Mouse (Mus musculus) CH12.LX (cell line): Measurements from ENCODE around the gene Cd8b1. TPM values are rescaled to one million over a fixed set of nuclear protein-coding genes. Genes with fewer than 3 reads are reported as not detected.

Experiments
- DNase-seq: peaks from one replicate; pipeline ENCODE4 v3.0.0-alpha.2; 2013; ENCODE audit errors: extremely low read depth
- H3K27ac ChIP-seq: 2 replicates; pipeline ENCODE4 v1.5.1; 2012; ENCODE audit warnings: low read depth, mild to moderate bottlenecking, control low read depth, moderate library complexity; ENCODE audit not compliant: insufficient read depth
- H3K27me3 ChIP-seq: replicated peaks from 2 replicates; pipeline ENCODE3; 2012; ENCODE audit warnings: inconsistent platforms
- H3K36me3 ChIP-seq, 2 experiments: replicated peaks in 1 of 2; 2 replicates each; pipeline versions ENCODE3 to v1.6.1; 2012; ENCODE audit warnings: inconsistent platforms in 1 of 2, low read length in 1 of 2, mild to moderate bottlenecking in 1 of 2, mixed read lengths in 1 of 2, moderate library complexity in 1 of 2; ENCODE audit not compliant: control insufficient read depth in 1 of 2, insufficient read depth in 1 of 2
- H3K4me1 ChIP-seq, 2 experiments: 2 replicates each; pipeline ENCODE4 v1.6.1; 2012; ENCODE audit warnings: inconsistent platforms in 1 of 2, moderate library complexity in 1 of 2; ENCODE audit not compliant: insufficient read depth in 2 of 2, control insufficient read depth in 1 of 2
- H3K4me2 ChIP-seq: 2 replicates; pipeline ENCODE4 v1.6.1; 2012; ENCODE audit warnings: low read depth, mild to moderate bottlenecking, control low read depth; ENCODE audit not compliant: poor library complexity, insufficient read depth, severe bottlenecking
- H3K4me3 ChIP-seq, 3 experiments: fragments of 150-350 bp in 1 of 3; sonication (generic) in 1 of 3; replicated peaks in 1 of 3; 2 replicates each; pipeline versions ENCODE3 to v1.5.1; 2011 to 2012; ENCODE audit warnings: low read depth in 2 of 3, low read length in 2 of 3, mild to moderate bottlenecking in 2 of 3, moderate library complexity in 2 of 3, control low read depth in 1 of 3, improper control_type of control experiment in 1 of 3, inconsistent platforms in 1 of 3, mixed read lengths in 1 of 3; ENCODE audit not compliant: poor library complexity in 1 of 3
- H3K79me2 ChIP-seq: replicated peaks from 2 replicates; pipeline ENCODE4 v1.6.1; 2012; ENCODE audit warnings: mild to moderate bottlenecking, moderate library complexity; ENCODE audit not compliant: control insufficient read depth, poor library complexity, insufficient read depth, severe bottlenecking; ENCODE audit errors: extremely low read depth
- H3K9ac ChIP-seq: 2 replicates; pipeline ENCODE4 v1.6.1; 2012; ENCODE audit warnings: low read depth, mild to moderate bottlenecking, control low read depth, moderate library complexity; ENCODE audit not compliant: insufficient read depth
- H3K9me3 ChIP-seq: replicated peaks from 2 replicates; pipeline ENCODE3; 2012; ENCODE audit warnings: low read length, inconsistent platforms, mixed read lengths
- CHD2 ChIP-seq: IDR thresholded peaks from 2 replicates; pipeline ENCODE4 v1.6.1; 2011; ENCODE audit warnings: low read length, improper control_type of control experiment
- CTCF ChIP-seq, 2 experiments: IDR thresholded peaks in 1 of 2; conservative IDR thresholded peaks in 1 of 2; 2 replicates each; pipeline ENCODE4 v1.5.1; 2011 to 2012; ENCODE audit warnings: low read depth in 2 of 2, low read length in 2 of 2, improper control_type of control experiment in 1 of 2, inconsistent platforms in 1 of 2, mild to moderate bottlenecking in 1 of 2, moderate library complexity in 1 of 2
- GABPA ChIP-seq: IDR thresholded peaks from 2 replicates; pipeline ENCODE4 v1.6.1; 2012; ENCODE audit warnings: low read depth, low read length, improper control_type of control experiment, inconsistent platforms; ENCODE audit not compliant: insufficient replicate concordance
- MAFK ChIP-seq: IDR thresholded peaks from 2 replicates; pipeline ENCODE4 v1.6.1; 2011; ENCODE audit warnings: low read length, improper control_type of control experiment; ENCODE audit not compliant: insufficient replicate concordance
- NELFE ChIP-seq: IDR thresholded peaks from 2 replicates; pipeline ENCODE4 v1.6.1; 2011; ENCODE audit warnings: low read depth, low read length, improper control_type of control experiment
- RAD21 ChIP-seq: IDR thresholded peaks from 2 replicates; pipeline ENCODE4 v1.6.1; 2011; ENCODE audit warnings: low read depth, mild to moderate bottlenecking, low read length, improper control_type of control experiment, moderate library complexity
- SMC3 ChIP-seq: IDR thresholded peaks from 2 replicates; pipeline ENCODE4 v1.6.1; 2011; ENCODE audit warnings: low read depth, low read length, improper control_type of control experiment
- TBP ChIP-seq: conservative IDR thresholded peaks from 2 replicates; pipeline ENCODE4 v1.6.1; 2011; ENCODE audit warnings: low read depth, low read length, improper control_type of control experiment
- ZKSCAN1 ChIP-seq: IDR thresholded peaks from 2 replicates; pipeline ENCODE4 v1.6.1; 2012; ENCODE audit warnings: low read depth, inconsistent platforms, low read length, improper control_type of control experiment, borderline replicate concordance
- dilution Hi-C: fragments of 300-500 bp; cut with MboI; formaldehyde crosslinking; loops from 2 replicates; pipeline ENCODE4 v1.14.3; 2020; ENCODE audit warnings: low sequenced_read_pairs; ENCODE audit not compliant: extremely low pct_unique_long_range_greater_than_20kb, extremely low pct_ligation_motif_present
- in situ Hi-C: fragments of 300-500 bp; cut with MboI; formaldehyde crosslinking; loops from 3 replicates; pipeline ENCODE4 v1.14.3; 2019; ENCODE audit warnings: low sequenced_read_pairs, low pct_ligation_motif_present, low pct_unique_long_range_greater_than_20kb, mixed read lengths
- polyA plus RNA-seq: library from polyadenylated mRNA; unstranded; fragments of >175 nt; gene quantifications from 2 replicates; pipeline ENCODE4 v1.2.1, GENCODE M21; 2012; ENCODE audit warnings: low read depth; ENCODE audit not compliant: insufficient read length
- total RNA-seq, 2 experiments: library from RNA; depleted of rRNA; stranded (reverse); fragments of 300-350 nt in 1 of 2; fragments of >200 nt in 1 of 2; gene quantifications; 2 replicates each; pipeline ENCODE4 v1.2.3; 2012 to 2014

Cd8b1 gene
- total and polyA plus RNA-seq, 3 experiments = 0.25 to 0.51 (median 0.30) TPM

DNA sequence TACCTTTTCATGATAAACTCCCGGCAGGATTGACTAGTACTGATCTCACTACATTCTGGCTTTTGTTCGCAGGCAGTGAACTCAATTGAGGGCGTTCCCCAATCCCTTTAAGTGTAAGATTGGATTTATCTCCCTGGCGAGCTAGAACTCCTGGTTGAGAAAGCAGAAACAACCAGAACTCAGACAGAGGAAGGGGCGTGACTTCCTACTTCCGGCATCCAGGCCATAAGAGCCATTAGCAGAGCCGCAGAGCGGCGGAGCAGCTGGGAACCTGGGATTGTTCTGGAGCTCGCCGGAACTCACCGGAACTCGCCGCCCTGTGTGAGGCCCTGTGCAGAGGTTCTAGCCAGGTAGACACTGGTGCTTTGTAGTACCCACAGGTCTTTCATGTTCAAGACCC is 29.1 kb upstream of the Cd8b1 start:
- no peak overlapping the region for H3K27ac ChIP-seq
- H3K4me3 ChIP-seq = no peak overlapping the region

DNA sequence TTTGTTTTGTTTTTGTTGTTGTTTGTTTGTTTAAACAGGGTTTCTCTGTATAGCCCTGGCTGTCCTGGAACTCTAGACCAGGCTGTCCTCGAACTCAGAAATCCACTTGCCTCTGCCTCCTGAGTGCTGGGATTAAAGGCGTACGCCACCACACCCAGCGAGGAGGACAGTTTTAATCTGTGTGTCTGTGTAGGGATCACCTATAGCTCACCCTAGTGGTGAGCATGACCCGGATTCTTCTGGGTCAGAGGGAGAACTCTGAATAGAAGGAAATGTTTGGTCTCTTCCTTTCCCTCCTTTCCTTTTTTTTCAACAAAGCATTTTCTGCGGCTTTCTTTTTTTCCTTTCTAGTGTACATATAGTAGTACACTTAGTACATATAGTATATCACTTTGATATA is 27.3 kb upstream of the Cd8b1 start:
- 0 out of 2 replicates have a peak, but pooled peaks have one; percentile 68 for TF ChIP-seq TBP
- peak; percentile 78 for TF ChIP-seq SMC3
- no peak for TF ChIP-seq CHD2
- TF ChIP-seq CTCF (conservative IDR thresholded peaks at IDR 0.05 in 1 of 2, IDR thresholded peaks at IDR 0.05 in 1 of 2; ENCODE audit: low read depth in 2 of 2, low read length in 2 of 2) = peak; percentile 34 to 70; a peak in 3 of 4 replicates
- peak; percentile 50 for TF ChIP-seq RAD21
- in situ Hi-C loops = loop anchor here (5.0 to 25.0 kb wide), 2 partner anchors 133 to 517 kb away; no protein-coding TSS in a partner anchor
- Histone ChIP-seq H3K27me3 (no peaks in the 10 kb centered on the region), H3K27ac (no peak overlapping the region), H3K4me2 (no peak overlapping the region), H3K4me3 (no peak overlapping the region), H3K79me2 (no peaks in the 10 kb centered on the region), H3K4me1 (no peaks in the 10 kb centered on the region; a peak in 1 of 4 replicates), H3K9me3 (no peaks in the 10 kb centered on the region), H3K36me3 (no peaks in the 10 kb centered on the region), H3K9ac (no peak overlapping the region)
- DNase-seq = no peak
- dilution Hi-C loops = no loop called here

More for the DNA sequence above, 29.1 kb upstream of the Cd8b1 start:
- no peaks in the 10 kb centered on the region for H3K79me2 ChIP-seq
- DNase-seq = no peak
- no peak overlapping the region for H3K4me2 ChIP-seq
- no peaks in the 10 kb centered on the region for H3K27me3 ChIP-seq
- H3K9ac ChIP-seq = no peak overlapping the region
- dilution Hi-C loops (no loop called here), in situ Hi-C loops (loop anchor here (25.0 kb wide), 1 partner anchor 519 kb away; no protein-coding TSS in a partner anchor)
- H3K4me1 ChIP-seq = no peaks in the 10 kb centered on the region; a peak in 1 of 4 replicates
- no peaks in the 10 kb centered on the region for H3K9me3 ChIP-seq
- TF ChIP-seq GABPA (no peak), NELFE (no peak)
- no peaks in the 10 kb centered on the region for H3K36me3 ChIP-seq

DNA sequence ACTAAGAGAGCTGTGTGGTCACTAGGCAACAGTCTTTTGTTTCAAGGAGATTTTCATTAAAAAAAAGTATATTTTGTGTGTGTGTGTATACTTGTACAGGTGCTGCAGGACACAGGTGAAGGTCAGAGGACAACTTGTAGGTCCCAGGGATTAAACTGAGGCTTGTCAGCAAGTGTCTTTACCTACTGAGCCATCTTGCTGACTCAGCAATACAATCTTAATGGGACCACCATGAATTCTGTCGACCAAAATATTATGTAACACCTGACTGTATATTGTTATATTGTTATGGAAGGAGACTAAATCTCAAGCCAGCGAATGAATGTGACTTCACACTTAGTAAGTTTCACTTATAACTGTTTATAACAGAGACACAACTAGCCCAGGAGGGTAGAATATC is 24.5 kb upstream of the Cd8b1 start:
- TF ChIP-seq MAFK (peak; percentile 97), ZKSCAN1 (no peak)
- TF ChIP-seq, all 38 proteins: peak for 1
- H3K9ac ChIP-seq = no peak overlapping the region

More for the DNA sequence above, 24.5 kb upstream of the Cd8b1 start:
- dilution Hi-C loops (no loop called here), in situ Hi-C loops (loop anchor here (5.0 to 25.0 kb wide), 2 partner anchors 136 to 514 kb away; no protein-coding TSS in a partner anchor)
- Histone ChIP-seq H3K4me3 (no peak overlapping the region), H3K27me3 (no peaks in the 10 kb centered on the region), H3K36me3 (no peaks in the 10 kb centered on the region), H3K79me2 (no peaks in the 10 kb centered on the region), H3K9me3 (no peaks in the 10 kb centered on the region), H3K4me1 (no peaks in the 10 kb centered on the region; a peak in 1 of 4 replicates), H3K4me2 (no peak overlapping the region), H3K27ac (no peak overlapping the region)
- no peak for DNase-seq
